Mouse (Mus musculus) forebrain, embryonic 13.5 days (tissue): ENCODE data around the gene Rhof. TPM values are rescaled to one million over a fixed set of nuclear protein-coding genes. Genes with fewer than 3 reads are reported as not detected.
"Not testable (repeated sequence)": the region's sequence is repeated elsewhere in the genome, so short reads cannot be mapped to it uniquely, and the experiment has no call there.

Experiments used
- ATAC-seq: fragments of 200-750 bp; cut with Nextera tagmentation; 2 replicates; pipeline ENCODE4 v1.8.0; 2017
- H3K27ac ChIP-seq: fragments of 300-500 bp; sonication (generic); 2 replicates; pipeline ENCODE4 v1.5.1; 2015; ENCODE audit warnings: inconsistent platforms, mild to moderate bottlenecking, moderate library complexity
- H3K27me3 ChIP-seq: fragments of 300-500 bp; sonication (generic); 2 replicates; pipeline ENCODE4 v1.6.1; 2015; ENCODE audit warnings: mild to moderate bottlenecking, inconsistent platforms
- H3K36me3 ChIP-seq: fragments of 300-500 bp; sonication (generic); 2 replicates; pipeline ENCODE4 v1.6.1; 2015; ENCODE audit warnings: mild to moderate bottlenecking, inconsistent platforms; ENCODE audit not compliant: poor library complexity, severe bottlenecking
- H3K4me1 ChIP-seq: fragments of 300-500 bp; sonication (generic); 2 replicates; pipeline ENCODE4 v1.6.1; 2015; ENCODE audit warnings: inconsistent platforms
- H3K4me2 ChIP-seq: fragments of 300-500 bp; sonication (generic); 2 replicates; pipeline ENCODE4 v1.6.1; 2015; ENCODE audit warnings: inconsistent platforms, mild to moderate bottlenecking, moderate library complexity
- H3K4me3 ChIP-seq: fragments of 300-500 bp; sonication (generic); 2 replicates; pipeline ENCODE4 v1.5.1; 2015; ENCODE audit warnings: mild to moderate bottlenecking, inconsistent platforms
- H3K9ac ChIP-seq: fragments of 300-500 bp; sonication (generic); 2 replicates; pipeline ENCODE4 v1.6.1; 2015; ENCODE audit warnings: mild to moderate bottlenecking, inconsistent platforms
- H3K9me3 ChIP-seq: fragments of 300-500 bp; sonication (generic); replicated peaks from 2 replicates; pipeline ENCODE4 v1.6.1; 2016; ENCODE audit warnings: inconsistent platforms
- WGBS: fragments of 180-500 bp; shearing (Covaris S2); methylation state at CpG from one replicate; pipeline ENCODE4 v1.1.7; 2015; 5-methylcytosine and 5-hydroxymethylcytosine counted together
- polyA plus RNA-seq: library from polyadenylated mRNA; unstranded; fragments of >200 nt; fragmentation: Nextera tagmentation; extraction: Ambion mirVana; gene quantifications from 2 replicates; pipeline ENCODE4 v1.2.1, GENCODE M21; 2015

Rhof gene
- polyA plus RNA-seq, 1 experiment from 2014 or later: 4.3 TPM

DNA sequence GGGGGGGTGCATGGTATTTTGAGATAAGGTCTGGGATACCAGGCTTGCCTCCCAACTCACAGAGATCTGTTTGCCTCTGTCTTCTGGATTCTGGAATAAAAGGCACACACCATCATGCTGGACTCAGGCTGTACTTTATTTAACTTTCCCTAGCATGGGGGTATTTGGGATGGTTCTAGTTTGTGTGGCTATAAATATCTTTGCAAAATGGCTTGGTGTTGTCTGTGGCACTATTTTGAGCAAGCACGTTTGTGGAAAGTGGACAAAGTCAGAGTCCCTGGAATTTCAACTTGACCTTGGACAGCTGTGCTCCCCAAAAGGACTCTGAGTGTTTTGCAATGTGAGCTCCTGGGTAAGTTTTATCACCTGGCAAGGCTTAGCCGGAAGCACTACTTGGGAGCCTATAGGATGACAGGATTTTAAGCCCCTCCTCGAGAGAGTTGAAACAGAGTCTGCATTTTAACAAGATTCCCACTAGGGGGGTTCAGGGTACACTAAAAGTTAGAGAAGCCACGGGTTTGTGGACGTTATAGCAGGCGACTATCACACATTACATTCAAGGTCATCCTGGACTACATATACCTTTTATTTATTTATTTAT is 65.0 kb downstream of the Rhof start:
- no peaks in the 10 kb centered on the region for H3K9me3 ChIP-seq
- no peak for ATAC-seq

DNA sequence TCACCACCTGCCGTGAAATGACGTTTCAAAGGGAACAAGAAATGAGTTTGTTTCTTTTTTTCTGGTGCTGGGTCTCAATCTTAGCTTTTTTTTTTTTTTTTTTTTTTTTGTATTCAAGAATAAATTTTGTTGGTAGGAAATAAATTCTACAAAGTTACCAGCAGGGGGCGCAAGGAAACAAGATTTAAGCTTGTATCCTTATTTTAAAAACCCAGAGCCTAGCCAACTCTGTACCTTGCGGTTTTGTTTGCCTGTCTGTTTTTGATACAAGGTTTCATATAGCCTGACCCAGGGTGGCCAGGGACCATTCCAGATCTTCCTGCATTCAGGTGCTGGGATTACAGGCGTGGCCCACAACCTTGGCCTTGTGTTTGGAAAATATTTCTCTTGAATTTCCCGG is 68.3 kb downstream of the Rhof start:
- Histone ChIP-seq H3K4me2 (no peak overlapping the region), H3K27me3 (no peaks in the 10 kb centered on the region), H3K9me3 (no peaks in the 10 kb centered on the region), H3K9ac (no peak overlapping the region), H3K36me3 (no peaks in the 10 kb centered on the region), H3K27ac (no peak overlapping the region), H3K4me3 (no peak overlapping the region), H3K4me1 (no peaks in the 10 kb centered on the region)
- 27% methylated on average over 6 of the region's 6 CpGs for whole genome bisulfite sequencing
- ATAC-seq: no peak; the same call in 1 of the 2 replicates

More for the DNA sequence above, 65.0 kb downstream of the Rhof start:
- no peaks in the 10 kb centered on the region for H3K36me3 ChIP-seq
- no peak overlapping the region for H3K27ac ChIP-seq
- H3K4me2 ChIP-seq: no peak overlapping the region
- no peaks in the 10 kb centered on the region for H3K27me3 ChIP-seq
- H3K9ac ChIP-seq: no peak overlapping the region
- no peak overlapping the region for H3K4me3 ChIP-seq
- H3K4me1 ChIP-seq: no peaks in the 10 kb centered on the region
- WGBS: 33% methylated on average over 6 of the region's 6 CpGs

DNA sequence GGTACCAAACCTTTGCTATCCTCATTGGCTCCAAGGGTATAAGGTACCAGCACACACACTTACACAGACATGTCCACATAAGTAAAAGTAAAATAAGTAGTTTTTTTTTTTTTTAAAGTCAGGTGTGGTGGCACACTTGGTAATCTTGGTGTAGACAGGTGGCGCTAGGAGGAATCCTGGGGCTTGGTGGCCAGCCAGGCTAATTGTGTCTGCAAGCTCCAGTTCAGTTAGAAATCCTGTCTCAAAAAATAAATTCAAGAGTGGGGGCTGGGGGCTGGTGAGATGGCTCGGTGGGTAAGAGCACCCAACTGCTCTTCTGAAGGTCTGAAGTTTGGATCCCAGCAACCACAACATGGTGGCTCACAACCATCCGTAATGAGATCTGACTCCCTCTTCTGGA is 69.4 kb downstream of the Rhof start:
- Histone ChIP-seq H3K36me3 (no peaks in the 10 kb centered on the region), H3K27ac (no peak overlapping the region), H3K4me3 (no peak overlapping the region), H3K4me2 (no peak overlapping the region), H3K27me3 (no peaks in the 10 kb centered on the region), H3K9ac (no peak overlapping the region), H3K4me1 (0 out of 2 replicates have a peak, but pooled peaks cover 4% of the 10 kb centered on the region), H3K9me3 (no peaks in the 10 kb centered on the region)
- ATAC-seq: no peak
- WGBS: 90% methylated on average over 3 of the region's 3 CpGs

DNA sequence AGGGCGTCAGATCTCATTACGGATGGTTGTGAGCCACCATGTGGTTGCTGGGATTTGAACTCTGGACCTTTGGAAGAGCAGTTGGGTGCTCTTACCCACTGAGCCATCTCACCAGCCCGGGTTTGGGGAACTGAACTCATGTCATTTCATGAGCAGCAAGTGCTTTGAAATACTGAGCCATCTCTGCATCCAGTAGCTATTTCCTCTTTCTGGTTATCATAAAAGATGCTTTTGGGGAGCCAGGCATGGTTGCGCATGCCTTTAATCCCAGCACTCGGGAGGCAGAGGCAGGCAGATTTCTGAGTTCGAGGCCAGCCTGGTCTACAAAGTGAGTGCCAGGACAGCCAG is 71.1 kb downstream of the Rhof start:
- H3K9ac ChIP-seq, H3K27ac ChIP-seq, H3K4me2 ChIP-seq, H3K27me3 ChIP-seq, H3K4me1 ChIP-seq, ATAC-seq, H3K36me3 ChIP-seq, H3K4me3 ChIP-seq, H3K9me3 ChIP-seq: not testable (repeated sequence)
- WGBS: 83% methylated on average over 6 of the region's 6 CpGs

DNA sequence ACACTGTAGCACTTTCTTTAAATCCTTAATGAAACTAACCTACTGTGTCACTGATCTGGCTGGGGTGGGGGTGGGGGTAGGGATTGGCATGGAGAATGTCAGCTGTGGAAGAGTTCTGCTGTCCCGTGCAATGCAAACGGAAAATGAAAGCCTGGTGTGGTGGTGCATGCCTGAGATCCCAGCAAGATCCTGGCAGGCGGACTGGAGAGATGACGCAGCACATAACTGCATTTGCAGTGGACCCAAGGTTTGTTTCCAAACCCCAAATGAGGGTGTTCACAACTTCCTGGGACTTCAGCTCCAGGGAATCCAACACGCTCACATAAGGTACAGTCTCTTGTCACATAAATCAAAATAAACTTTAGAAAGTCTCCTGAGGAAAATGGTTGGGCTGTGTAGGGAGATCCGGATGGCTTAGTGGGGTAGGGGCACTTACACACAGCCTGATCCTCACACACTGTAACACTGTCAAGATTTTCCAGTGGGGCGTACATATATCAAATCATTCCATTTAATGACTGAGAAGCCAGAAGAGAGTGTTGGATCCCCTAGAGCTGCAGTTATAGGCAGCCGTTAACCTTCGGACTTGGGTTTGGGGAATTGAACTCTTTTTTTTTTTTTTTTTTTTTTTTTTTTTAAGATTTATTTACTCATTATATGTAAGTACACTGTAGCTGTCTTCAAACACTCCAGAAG is 71.6 kb downstream of the Rhof start:
- Histone ChIP-seq H3K36me3 (no peaks in the 10 kb centered on the region), H3K4me2 (no peak overlapping the region), H3K4me3 (no peak overlapping the region), H3K27ac (no peak overlapping the region), H3K27me3 (no peaks in the 10 kb centered on the region), H3K9ac (peak overlapping the region; percentile 0; the same call in 1 of the 2 replicates), H3K4me1 (0 out of 2 replicates have a peak, but pooled peaks cover 4% of the 10 kb centered on the region), H3K9me3 (no peaks in the 10 kb centered on the region)
- WGBS: 85% methylated on average over 9 of the region's 9 CpGs
- no peak for ATAC-seq

DNA sequence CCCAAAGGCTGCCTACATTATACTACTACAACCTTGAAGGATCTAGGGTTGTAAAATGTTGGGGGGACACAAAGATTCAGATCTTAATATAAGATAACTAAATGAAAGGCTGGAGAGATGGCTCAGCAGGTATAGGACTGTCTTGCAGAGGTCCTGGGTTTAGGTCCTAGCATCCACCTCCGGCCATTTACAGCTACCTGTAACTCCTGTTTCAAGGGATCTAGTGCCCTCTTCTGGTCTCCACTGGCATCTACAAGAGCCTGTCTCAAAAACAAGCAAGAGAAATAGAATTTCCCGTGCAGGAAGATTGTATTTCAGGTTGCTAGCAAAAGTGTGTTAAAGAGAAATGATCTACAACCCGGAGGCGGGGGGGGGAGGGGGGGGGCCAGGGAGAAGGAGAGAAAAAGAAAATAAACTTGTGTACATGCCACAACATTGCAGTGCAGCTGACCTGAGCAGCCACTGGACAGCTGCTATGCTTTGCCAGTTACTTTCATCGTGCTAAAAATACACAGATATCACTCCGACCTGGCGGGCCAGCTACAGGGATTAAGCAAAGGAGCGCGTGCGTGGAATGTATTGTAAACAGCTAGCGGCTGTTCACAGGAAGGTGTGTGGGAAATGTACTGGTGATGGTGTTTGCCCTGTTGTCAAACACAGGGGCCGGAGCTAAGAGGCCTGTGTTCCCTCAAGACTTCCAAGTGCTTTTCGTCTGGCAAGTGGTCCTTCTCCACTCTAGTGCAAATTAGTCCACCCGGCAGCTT is 72.6 kb downstream of the Rhof start:
- no peak for ATAC-seq
- Histone ChIP-seq H3K9ac (peak overlapping the region; percentile 0; the same call in 1 of the 2 replicates), H3K9me3 (no peaks in the 10 kb centered on the region), H3K27me3 (no peaks in the 10 kb centered on the region), H3K4me2 (no peak overlapping the region), H3K27ac (no peak overlapping the region), H3K4me3 (no peak overlapping the region), H3K36me3 (no peaks in the 10 kb centered on the region), H3K4me1 (0 out of 2 replicates have a peak, but pooled peaks cover 4% of the 10 kb centered on the region)
- 42% methylated on average over 14 of the region's 14 CpGs for WGBS

DNA sequence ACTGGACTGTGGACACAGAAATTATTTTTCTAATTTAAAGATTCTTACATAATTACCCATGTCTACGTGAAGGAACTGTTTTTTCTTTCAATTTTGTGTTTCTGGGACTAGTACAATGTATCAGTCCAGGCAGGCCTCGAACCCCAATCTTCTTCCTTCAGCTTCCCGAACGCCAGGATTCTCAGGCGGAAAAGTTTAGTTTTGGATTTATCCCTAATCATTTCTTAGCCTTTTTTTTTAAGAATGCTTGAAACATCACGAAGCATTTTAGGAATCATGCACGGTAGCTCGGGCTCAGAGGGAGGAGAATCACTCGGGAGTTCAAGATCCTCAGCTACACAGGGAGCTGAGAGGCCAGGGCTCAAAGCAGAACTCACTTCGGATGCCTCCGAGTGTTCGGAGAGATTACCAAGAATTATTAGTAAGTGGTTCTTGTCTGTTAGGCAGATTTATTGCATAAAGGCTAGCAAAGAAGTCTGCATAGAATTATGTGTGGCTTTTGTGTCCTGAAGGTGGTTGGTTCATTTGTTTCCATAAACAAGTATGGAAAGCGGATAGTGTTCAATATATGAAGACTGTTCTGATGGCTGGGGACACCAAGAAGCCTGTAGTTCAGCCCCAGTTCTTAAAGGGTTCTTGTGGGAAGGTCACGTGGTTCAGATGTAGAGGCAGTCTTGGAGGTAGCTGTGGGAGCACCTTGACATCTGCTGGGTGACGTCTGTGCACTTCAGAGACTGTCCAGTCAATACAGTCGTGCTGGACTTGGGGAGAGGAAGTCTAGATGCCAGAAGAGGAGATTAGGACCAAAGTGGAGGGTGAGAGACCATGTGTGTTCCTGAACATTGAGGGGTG is 74.0 kb downstream of the Rhof start:
- 0 out of 2 replicates have a peak, but pooled peaks cover 4% of the 10 kb centered on the region for H3K4me1 ChIP-seq
- ATAC-seq: no peak
- no peaks in the 10 kb centered on the region for H3K36me3 ChIP-seq
- peak overlapping the region; percentile 51 for H3K9ac ChIP-seq
- H3K9me3 ChIP-seq: no peaks in the 10 kb centered on the region
- H3K27ac ChIP-seq: 0 out of 2 replicates have a peak overlapping the region, but pooled peaks have one; percentile 10
- no peaks in the 10 kb centered on the region for H3K27me3 ChIP-seq
- peak overlapping the region; percentile 53 for H3K4me2 ChIP-seq
- WGBS: 46% methylated on average over 16 of the region's 16 CpGs
- peak overlapping the region; percentile 40 for H3K4me3 ChIP-seq

DNA sequence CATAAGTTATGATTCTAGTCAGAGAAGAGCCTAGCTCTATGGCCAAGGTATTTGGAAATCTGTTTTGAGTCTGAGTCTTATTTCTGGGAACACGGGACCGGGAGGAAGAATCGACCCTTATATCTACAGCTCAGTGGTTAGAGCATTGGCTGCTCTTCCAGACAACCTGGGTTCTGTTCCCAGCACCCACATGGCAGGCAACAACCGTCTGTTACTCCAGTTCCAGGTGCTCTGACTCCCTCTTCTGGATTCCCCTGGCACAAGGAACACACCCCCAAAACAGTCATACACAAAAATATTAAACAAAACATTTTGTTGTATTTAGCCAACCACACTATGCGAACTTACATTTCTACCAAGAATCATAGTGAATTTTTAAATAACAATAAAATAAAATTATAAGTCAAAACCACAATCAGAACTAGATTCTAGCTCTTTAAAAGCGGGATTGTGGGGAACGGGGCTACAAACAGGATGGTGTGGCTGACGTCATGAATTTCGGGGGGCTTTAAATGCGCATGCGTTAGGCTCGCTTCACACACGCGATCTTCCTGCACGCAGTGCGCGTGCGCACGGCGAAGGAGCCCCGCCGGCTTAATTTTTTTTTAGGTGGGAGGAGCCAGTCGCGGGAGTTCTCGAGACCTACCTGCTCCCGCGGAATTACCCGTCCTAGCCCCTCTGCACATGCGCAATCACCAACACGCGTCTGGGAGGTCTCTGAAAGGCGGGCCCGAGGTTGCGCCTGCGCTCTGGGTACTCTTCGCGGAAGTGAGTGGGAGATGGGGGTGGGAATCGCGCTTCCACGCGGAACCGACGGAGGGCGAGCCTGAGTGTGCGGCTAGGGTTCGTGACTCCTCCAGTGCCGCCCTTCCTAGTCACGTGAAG is 74.9 kb downstream of the Rhof start:
- Histone ChIP-seq H3K4me1 (0 out of 2 replicates have a peak, but pooled peaks cover 4% of the 10 kb centered on the region), H3K36me3 (no peaks in the 10 kb centered on the region), H3K4me3 (peak overlapping the region; percentile 40), H3K9ac (peak overlapping the region; percentile 51), H3K9me3 (no peaks in the 10 kb centered on the region), H3K27me3 (no peaks in the 10 kb centered on the region), H3K4me2 (peak overlapping the region; percentile 53), H3K27ac (peak overlapping the region; percentile 10; the same call in 1 of the 2 replicates)
- peak; percentile 97 for ATAC-seq
- WGBS: 7% methylated on average over 48 of the region's 48 CpGs

Other genes starting within 250 kb of the Rhof start
- 107 and 108 TPM in 2 replicates for gene Kdm2b, start 142.9 kb downstream of the Rhof start, polyA plus RNA-seq
- 10.6 and 10.8 TPM in 2 replicates for gene Orai1, start 117.6 kb downstream of the Rhof start, polyA plus RNA-seq
- 0.79 and 1.1 TPM in 2 replicates for gene Morn3, start 85.7 kb downstream of the Rhof start, polyA plus RNA-seq
- 10.9 and 11.0 TPM in 2 replicates for gene Tmem120b, start 64.3 kb downstream of the Rhof start, polyA plus RNA-seq
- gene Setd1b, start 9.5 kb upstream of the Rhof start, polyA plus RNA-seq: 13.4 and 13.9 TPM in 2 replicates
- 75.5 and 77.3 TPM in 2 replicates for gene Psmd9, start 36.7 kb upstream of the Rhof start, polyA plus RNA-seq
- gene Hpd, start 50.0 kb upstream of the Rhof start, polyA plus RNA-seq: not detected in 2 replicates
- gene Wdr66, start 119.4 kb upstream of the Rhof start, polyA plus RNA-seq: 1.5 and 2.1 TPM in 2 replicates
- gene Bcl7a, start 211.1 kb upstream of the Rhof start, polyA plus RNA-seq: 66.4 and 75.0 TPM in 2 replicates